Mouse (Mus musculus): ENCODE measurements around the gene Lhfp. TPM values are rescaled to one million over a fixed set of nuclear protein-coding genes. Genes with fewer than 3 reads are reported as not detected.

Gene Lhfp
- polyA plus RNA-seq, 1 experiment from 2014 or later = 89.7 TPM

GRCm38 (mm10) chr3:53185439-53185838 lies 144.1 kb downstream of the Lhfp start:
- no peaks in the 10 kb centered on the region for H3K36me3 ChIP-seq (ENCODE audit: control insufficient read depth, insufficient read depth, low read length)
- no peak overlapping the region for H3K9ac ChIP-seq (ENCODE audit: low read depth, low read length)
- H3K27ac ChIP-seq (ENCODE audit: low read depth, low read length) = no peak overlapping the region
- no peaks in the 10 kb centered on the region for H3K4me1 ChIP-seq (ENCODE audit: control insufficient read depth, insufficient read depth, low read length)
- H3K4me2 ChIP-seq (replicated peaks; ENCODE audit: low read depth, low read length) = no peak overlapping the region
- no peak for ATAC-seq (ENCODE audit: low FRiP score, low TSS enrichment)
- 0 out of 2 replicates have a peak, but pooled peaks cover 3% of the 10 kb centered on the region for H3K9me3 ChIP-seq (ENCODE audit: control insufficient read depth, low read length)
- 84% methylated on average over 2 of the region's 2 CpGs for WGBS
- H3K4me3 ChIP-seq (ENCODE audit: low read length) = no peak overlapping the region
- no peaks in the 10 kb centered on the region for H3K27me3 ChIP-seq (ENCODE audit: control insufficient read depth, insufficient read depth, low read length)

GRCm38 (mm10) chr3:53193441-53193840 lies 152.1 kb downstream of the Lhfp start:
- Histone ChIP-seq H3K9me3 (ENCODE audit: control insufficient read depth, low read length) (no peaks in the 10 kb centered on the region), H3K36me3 (ENCODE audit: control insufficient read depth, insufficient read depth, low read length) (no peaks in the 10 kb centered on the region), H3K27ac (ENCODE audit: low read depth, low read length) (no peak overlapping the region), H3K4me1 (ENCODE audit: control insufficient read depth, insufficient read depth, low read length) (no peaks in the 10 kb centered on the region), H3K9ac (ENCODE audit: low read depth, low read length) (no peak overlapping the region), H3K4me3 (ENCODE audit: low read length) (no peak overlapping the region), H3K27me3 (ENCODE audit: control insufficient read depth, insufficient read depth, low read length) (no peaks in the 10 kb centered on the region), H3K4me2 (replicated peaks; ENCODE audit: low read depth, low read length) (no peak overlapping the region)
- 86% methylated on average over 4 of the region's 4 CpGs for WGBS
- ATAC-seq (ENCODE audit: low FRiP score, low TSS enrichment) = no peak

- Histone ChIP-seq H3K27ac (ENCODE audit: low read depth, low read length) (no peak overlapping the region), H3K9ac (ENCODE audit: low read depth, low read length) (no peak overlapping the region), H3K4me1 (ENCODE audit: control insufficient read depth, insufficient read depth, low read length) (no peaks in the 10 kb centered on the region), H3K4me2 (replicated peaks; ENCODE audit: low read depth, low read length) (no peak overlapping the region), H3K4me3 (ENCODE audit: low read length) (no peak overlapping the region), H3K9me3 (ENCODE audit: control insufficient read depth, low read length) (no peaks in the 10 kb centered on the region), H3K27me3 (ENCODE audit: control insufficient read depth, insufficient read depth, low read length) (no peaks in the 10 kb centered on the region), H3K36me3 (ENCODE audit: control insufficient read depth, insufficient read depth, low read length) (no peaks in the 10 kb centered on the region)
- 54% methylated on average over 8 of the region's 8 CpGs for WGBS
- no peak for ATAC-seq (ENCODE audit: low FRiP score, low TSS enrichment)
Observed at GRCm38 (mm10) chr3:53195666-53196107, 154.4 kb downstream of the Lhfp start.

GRCm38 (mm10) chr3:53200175-53200574 lies 158.8 kb downstream of the Lhfp start:
- H3K4me2 ChIP-seq (replicated peaks; ENCODE audit: low read depth, low read length) = no peak overlapping the region
- H3K4me3 ChIP-seq (ENCODE audit: low read length) = no peak overlapping the region
- H3K27ac ChIP-seq (ENCODE audit: low read depth, low read length) = no peak overlapping the region
- H3K27me3 ChIP-seq (ENCODE audit: control insufficient read depth, insufficient read depth, low read length) = no peaks in the 10 kb centered on the region
- no peaks in the 10 kb centered on the region for H3K9me3 ChIP-seq (ENCODE audit: control insufficient read depth, low read length)
- no peak for ATAC-seq (ENCODE audit: low FRiP score, low TSS enrichment)
- 87% methylated on average over 8 of the region's 8 CpGs for WGBS
- no peak overlapping the region for H3K9ac ChIP-seq (ENCODE audit: low read depth, low read length)
- H3K36me3 ChIP-seq (ENCODE audit: control insufficient read depth, insufficient read depth, low read length) = no peaks in the 10 kb centered on the region
- H3K4me1 ChIP-seq (ENCODE audit: control insufficient read depth, insufficient read depth, low read length) = peaks cover 15% of the 10 kb centered on the region

DNA sequence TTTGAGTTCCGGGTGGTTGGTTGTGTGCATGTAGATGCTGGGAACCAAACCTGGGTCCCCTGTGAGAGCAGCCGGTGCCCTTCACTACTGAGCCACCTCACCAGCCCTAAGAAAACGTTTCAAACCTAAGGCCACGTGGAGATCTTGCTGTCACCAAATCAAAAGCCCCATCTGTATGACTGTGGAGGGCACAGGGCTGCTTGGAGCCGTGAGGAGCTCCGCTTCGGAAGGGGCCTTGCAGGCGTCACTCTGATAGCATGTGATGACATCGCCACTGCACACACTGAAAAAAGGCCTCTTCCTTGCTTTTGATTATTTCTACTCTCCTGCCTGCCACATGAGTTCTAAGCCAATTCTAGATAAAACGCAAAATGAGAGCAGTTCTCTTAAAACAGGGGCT lies 159.5 kb downstream of the Lhfp start:
- WGBS = 82% methylated on average over 10 of the region's 10 CpGs
- H3K4me1 ChIP-seq (ENCODE audit: control insufficient read depth, insufficient read depth, low read length) = peaks cover 15% of the 10 kb centered on the region
- no peak overlapping the region for H3K4me3 ChIP-seq (ENCODE audit: low read length)
- ATAC-seq (ENCODE audit: low FRiP score, low TSS enrichment) = no peak
- no peak overlapping the region for H3K4me2 ChIP-seq (replicated peaks; ENCODE audit: low read depth, low read length)
- H3K27me3 ChIP-seq (ENCODE audit: control insufficient read depth, insufficient read depth, low read length) = no peaks in the 10 kb centered on the region
- H3K9ac ChIP-seq (ENCODE audit: low read depth, low read length) = no peak overlapping the region
- H3K36me3 ChIP-seq (ENCODE audit: control insufficient read depth, insufficient read depth, low read length) = no peaks in the 10 kb centered on the region
- no peak overlapping the region for H3K27ac ChIP-seq (ENCODE audit: low read depth, low read length)
- H3K9me3 ChIP-seq (ENCODE audit: control insufficient read depth, low read length) = no peaks in the 10 kb centered on the region

DNA sequence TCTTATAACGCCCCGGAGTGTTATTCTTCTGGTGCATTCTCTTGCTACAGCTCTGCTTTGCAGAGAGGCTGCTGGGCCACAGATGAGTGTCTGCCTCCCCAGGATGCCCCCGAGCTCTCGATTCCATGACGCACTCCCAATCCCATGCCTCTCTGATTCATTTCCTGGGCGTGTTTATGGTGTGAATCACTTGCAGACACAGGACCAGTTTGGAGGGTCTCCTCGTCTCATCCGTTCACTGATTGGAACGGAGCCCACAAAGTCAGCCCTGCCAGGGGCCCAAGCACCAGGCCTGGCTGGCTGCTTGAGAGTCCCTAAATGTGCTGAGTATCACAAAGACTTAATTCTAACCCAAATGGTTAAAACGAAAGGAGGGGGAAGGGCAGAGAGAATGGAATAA lies 160.3 kb downstream of the Lhfp start:
- H3K4me1 ChIP-seq (ENCODE audit: control insufficient read depth, insufficient read depth, low read length) = peaks cover 15% of the 10 kb centered on the region
- ATAC-seq (ENCODE audit: low FRiP score, low TSS enrichment) = no peak

GRCm38 (mm10) chr3:53202184-53202583 lies 160.9 kb downstream of the Lhfp start:
- Histone ChIP-seq H3K36me3 (ENCODE audit: control insufficient read depth, insufficient read depth, low read length) (no peaks in the 10 kb centered on the region), H3K27ac (ENCODE audit: low read depth, low read length) (peak overlapping the region; percentile 7; the same call in 1 of the 2 replicates), H3K27me3 (ENCODE audit: control insufficient read depth, insufficient read depth, low read length) (no peaks in the 10 kb centered on the region), H3K4me3 (ENCODE audit: low read length) (no peak overlapping the region), H3K4me2 (replicated peaks; ENCODE audit: low read depth, low read length) (no peak overlapping the region), H3K9me3 (ENCODE audit: control insufficient read depth, low read length) (no peaks in the 10 kb centered on the region), H3K4me1 (ENCODE audit: control insufficient read depth, insufficient read depth, low read length) (peaks cover 19% of the 10 kb centered on the region), H3K9ac (ENCODE audit: low read depth, low read length) (no peak overlapping the region)
- ATAC-seq (ENCODE audit: low FRiP score, low TSS enrichment) = no peak
- WGBS = 59% methylated on average over 6 of the region's 6 CpGs

More for the DNA sequence above, 160.3 kb downstream of the Lhfp start:
- no peaks in the 10 kb centered on the region for H3K36me3 ChIP-seq (ENCODE audit: control insufficient read depth, insufficient read depth, low read length)
- no peaks in the 10 kb centered on the region for H3K9me3 ChIP-seq (ENCODE audit: control insufficient read depth, low read length)
- no peaks in the 10 kb centered on the region for H3K27me3 ChIP-seq (ENCODE audit: control insufficient read depth, insufficient read depth, low read length)
- H3K9ac ChIP-seq (ENCODE audit: low read depth, low read length) = no peak overlapping the region
- H3K4me2 ChIP-seq (replicated peaks; ENCODE audit: low read depth, low read length) = no peak overlapping the region
- peak overlapping the region; percentile 7; the same call in 1 of the 2 replicates for H3K27ac ChIP-seq (ENCODE audit: low read depth, low read length)
- 43% methylated on average over 10 of the region's 10 CpGs for WGBS
- no peak overlapping the region for H3K4me3 ChIP-seq (ENCODE audit: low read length)

- H3K9ac ChIP-seq (ENCODE audit: low read depth, low read length) = no peak overlapping the region
- no peak for ATAC-seq (ENCODE audit: low FRiP score, low TSS enrichment)
- no peaks in the 10 kb centered on the region for H3K36me3 ChIP-seq (ENCODE audit: control insufficient read depth, insufficient read depth, low read length)
- no peak overlapping the region for H3K4me2 ChIP-seq (replicated peaks; ENCODE audit: low read depth, low read length)
- peaks cover 19% of the 10 kb centered on the region for H3K4me1 ChIP-seq (ENCODE audit: control insufficient read depth, insufficient read depth, low read length)
- peak overlapping the region; percentile 7; the same call in 1 of the 2 replicates for H3K27ac ChIP-seq (ENCODE audit: low read depth, low read length)
- no peaks in the 10 kb centered on the region for H3K27me3 ChIP-seq (ENCODE audit: control insufficient read depth, insufficient read depth, low read length)
- 23% methylated on average over 3 of the region's 3 CpGs for WGBS
- no peaks in the 10 kb centered on the region for H3K9me3 ChIP-seq (ENCODE audit: control insufficient read depth, low read length)
- H3K4me3 ChIP-seq (ENCODE audit: low read length) = no peak overlapping the region
Observed at GRCm38 (mm10) chr3:53202698-53203097, 161.4 kb downstream of the Lhfp start.

DNA sequence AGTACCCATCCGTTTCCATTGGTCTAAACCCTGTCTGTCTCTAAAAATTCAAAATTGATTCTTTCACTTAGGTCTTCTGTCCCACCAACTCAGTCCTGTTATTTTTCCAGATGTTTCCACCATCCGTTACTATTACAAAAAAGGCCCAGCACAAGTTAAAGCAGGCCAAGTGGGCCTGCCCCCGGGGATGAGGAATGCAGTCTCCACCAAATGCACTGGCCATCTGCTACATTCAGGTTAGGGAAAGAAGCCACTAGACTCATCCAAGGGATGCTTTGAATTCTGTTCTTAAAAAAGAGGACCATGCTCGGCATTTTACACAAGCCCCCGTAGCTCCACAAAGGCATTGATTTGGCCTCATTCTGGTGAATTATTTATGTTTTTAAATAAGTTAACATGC lies 162.3 kb downstream of the Lhfp start:
- WGBS = 79% methylated on average over 5 of the region's 5 CpGs
- H3K9ac ChIP-seq (ENCODE audit: low read depth, low read length) = no peak overlapping the region
- H3K9me3 ChIP-seq (ENCODE audit: control insufficient read depth, low read length) = no peaks in the 10 kb centered on the region
- H3K27ac ChIP-seq (ENCODE audit: low read depth, low read length) = no peak overlapping the region
- no peak for ATAC-seq (ENCODE audit: low FRiP score, low TSS enrichment)
- no peaks in the 10 kb centered on the region for H3K27me3 ChIP-seq (ENCODE audit: control insufficient read depth, insufficient read depth, low read length)
- H3K4me2 ChIP-seq (replicated peaks; ENCODE audit: low read depth, low read length) = no peak overlapping the region
- H3K36me3 ChIP-seq (ENCODE audit: control insufficient read depth, insufficient read depth, low read length) = no peaks in the 10 kb centered on the region
- no peak overlapping the region for H3K4me3 ChIP-seq (ENCODE audit: low read length)
- H3K4me1 ChIP-seq (ENCODE audit: control insufficient read depth, insufficient read depth, low read length) = peaks cover 19% of the 10 kb centered on the region
